Mouse (Mus musculus) skeletal muscle tissue, adult 2 months (tissue): ENCODE measurements around the gene Zfp53.

Experiments used
- DNase-seq: peaks from one replicate; pipeline ENCODE4 v3.0.0-alpha.2; 2012; ENCODE audit warnings: low read depth, low spot score

Gene Zfp53

DNA sequence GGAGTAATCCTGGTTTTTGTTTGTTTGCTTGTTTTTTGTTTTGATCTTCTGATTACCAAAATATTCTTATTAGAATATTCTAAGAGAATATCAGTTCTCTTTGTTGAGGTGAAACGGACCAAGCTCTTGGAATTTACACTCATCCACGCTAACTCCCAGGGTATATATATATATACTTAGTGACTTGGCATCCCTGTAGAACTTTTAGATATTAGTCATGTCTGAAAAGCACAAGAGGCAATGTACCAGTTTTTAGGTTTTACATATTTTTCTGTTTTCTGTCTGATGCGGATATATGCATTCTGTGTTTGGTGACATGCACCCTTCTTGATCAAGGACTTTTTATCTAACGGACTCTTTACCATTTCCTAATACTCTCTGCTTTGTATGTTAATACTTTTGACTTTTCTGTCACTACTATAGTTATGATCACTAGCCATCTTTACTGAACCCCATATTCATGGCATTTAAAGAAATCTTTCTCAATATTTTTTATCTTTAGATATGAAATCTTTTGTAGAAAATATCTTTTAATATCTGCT, 28.4 kb downstream of the Zfp53 start:
- no peak for DNase-seq

DNA sequence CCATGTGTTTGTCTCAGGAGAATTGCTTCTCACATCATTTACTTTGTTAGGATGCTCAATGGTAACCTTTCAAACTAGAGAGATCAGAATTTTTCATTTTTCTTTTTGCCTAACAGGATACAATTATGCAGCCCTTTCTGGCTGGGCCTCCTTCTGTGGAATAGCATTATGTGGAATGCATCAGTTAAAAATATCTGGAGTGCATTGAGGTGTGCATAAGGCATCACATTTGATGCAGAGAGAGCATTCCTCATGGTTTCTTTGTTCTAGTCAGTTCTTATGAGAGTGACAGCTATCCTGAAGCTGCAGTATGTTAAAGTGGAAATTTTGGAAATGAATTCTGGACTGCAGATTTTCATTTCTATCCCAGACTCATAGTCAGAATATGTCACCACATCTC, 37.5 kb downstream of the Zfp53 start:
- DNase-seq, result no peak

- DNase-seq, result no peak
These were observed 42.0 kb downstream of the Zfp53 start for GRCm38 (mm10) chr17:21530645-21531330.

- peak; percentile 32 for DNase-seq
These were observed 42.8 kb downstream of the Zfp53 start for GRCm38 (mm10) chr17:21531621-21532020.

GRCm38 (mm10) chr17:21532101-21532951, 43.5 kb downstream of the Zfp53 start:
- peak; percentile 80 for DNase-seq

GRCm38 (mm10) chr17:21533961-21534360, 45.2 kb downstream of the Zfp53 start:
- DNase-seq, result no peak

- peak; percentile 87 for DNase-seq
These were observed 45.8 kb downstream of the Zfp53 start for GRCm38 (mm10) chr17:21534460-21535095.

DNA sequence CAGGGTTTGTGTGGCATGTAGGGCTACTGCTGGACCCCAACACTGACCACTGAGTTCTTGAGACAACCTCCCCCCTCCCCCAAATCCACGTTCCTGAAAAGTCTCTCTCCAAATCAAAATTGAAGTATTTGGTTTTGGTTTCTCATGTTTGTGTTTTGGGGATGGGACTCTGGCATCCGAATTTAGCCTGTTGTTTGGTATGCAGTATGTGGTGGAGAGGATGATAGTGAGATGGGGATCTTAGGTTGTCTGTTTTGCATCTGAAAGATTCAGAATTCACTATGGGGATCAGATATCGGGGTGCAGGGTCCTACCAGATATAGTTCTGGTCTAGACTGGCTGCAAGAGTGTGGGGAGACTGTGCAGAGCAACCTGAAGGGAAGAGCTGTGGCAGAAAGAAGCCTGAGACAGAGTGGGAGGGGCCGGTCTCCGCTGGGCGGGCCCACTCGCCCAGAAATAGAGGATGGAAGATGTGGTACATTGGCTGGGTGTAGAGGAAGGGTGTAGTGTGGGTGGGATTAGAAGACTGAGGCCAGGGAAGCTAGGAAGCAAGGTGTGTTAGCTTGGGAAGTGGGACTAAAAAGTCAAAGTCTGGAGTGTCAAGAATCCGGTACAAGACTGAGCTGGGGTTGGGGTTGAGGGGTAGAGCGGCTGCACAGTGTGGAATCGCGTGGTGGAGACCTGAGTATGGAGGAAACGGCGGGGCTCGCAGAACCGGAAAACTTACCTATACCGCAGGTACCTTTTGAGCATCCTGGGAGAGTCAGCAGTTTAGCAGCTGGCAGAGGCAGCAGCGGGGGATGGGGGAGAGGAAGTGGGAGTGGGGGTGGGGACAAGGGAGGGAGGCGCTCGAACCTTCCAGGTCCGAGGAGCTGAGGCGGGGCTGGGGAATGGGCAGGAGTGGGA, 46.6 kb downstream of the Zfp53 start, which contains the start of gene Zfp52:
Zfp52 (plus strand) TSS at position 444 of the 906 bp plus-strand sequence.
- no peak for DNase-seq

- no peak for DNase-seq
These were observed 47.3 kb downstream of the Zfp53 start for GRCm38 (mm10) chr17:21536096-21536495.

DNA sequence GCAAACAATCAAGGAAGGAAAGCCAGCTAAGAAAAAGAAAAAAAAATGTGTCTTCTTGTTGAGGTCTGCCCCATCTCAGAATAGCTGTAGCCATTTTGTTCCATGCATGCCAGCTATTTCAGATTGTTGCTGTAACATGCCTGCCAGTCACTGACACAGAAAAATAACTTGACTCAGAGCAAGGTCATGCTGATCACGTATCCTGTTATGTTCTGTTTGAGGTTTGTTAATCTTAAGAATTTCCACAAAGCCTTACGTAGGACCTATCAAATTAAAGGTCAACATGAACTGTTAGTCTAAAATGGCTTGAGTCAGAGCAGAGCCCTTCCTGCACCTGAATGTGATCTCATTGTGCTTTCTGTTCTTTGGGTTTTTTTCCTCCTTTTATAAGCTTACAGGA, 47.9 kb downstream of the Zfp53 start:
- no peak for DNase-seq

DNA sequence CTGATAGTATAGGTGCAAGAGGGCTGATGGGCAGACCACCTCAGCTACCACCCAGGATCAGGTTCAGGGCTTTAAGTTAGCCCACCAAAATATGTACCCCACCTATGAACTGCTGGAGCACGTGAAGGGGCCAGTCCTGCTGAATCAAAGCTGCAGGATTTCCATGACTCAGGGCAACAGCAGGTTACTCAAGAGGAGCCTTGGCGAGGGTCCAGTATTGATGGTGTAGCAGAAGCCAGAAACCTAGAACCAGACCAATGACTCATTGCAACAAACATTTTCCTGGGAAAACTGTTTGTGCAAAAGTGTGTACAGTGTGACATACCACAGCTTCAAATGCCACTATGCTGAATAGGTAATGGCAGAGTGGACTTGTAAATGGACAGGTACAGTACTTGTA, 69.0 kb downstream of the Zfp53 start:
- no peak for DNase-seq
